Mouse (Mus musculus): ENCODE data around the gene Clk2.

Clk2 gene

DNA sequence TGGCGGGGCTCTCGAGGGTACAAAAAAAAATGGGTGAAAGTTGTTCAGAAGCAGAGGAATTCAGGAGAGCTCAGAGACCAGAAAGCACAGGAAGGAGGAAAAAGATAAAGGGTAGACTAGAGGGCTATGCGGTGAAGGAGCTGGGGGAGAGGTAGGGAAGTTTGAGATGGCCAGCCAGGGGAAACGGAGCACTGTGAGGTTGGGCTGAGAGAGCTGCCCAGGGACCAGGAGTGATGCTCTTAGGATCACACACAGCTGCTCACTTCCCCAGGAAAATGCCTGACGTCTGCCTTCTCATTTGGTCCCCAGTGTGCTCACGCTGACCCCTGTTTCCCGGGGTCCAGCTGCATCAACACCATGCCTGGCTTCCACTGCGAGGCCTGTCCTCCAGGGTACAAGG, 55.0 kb downstream of the Clk2 start:
- no peak for DNase-seq (ENCODE audit: low read depth, low spot score)

DNA sequence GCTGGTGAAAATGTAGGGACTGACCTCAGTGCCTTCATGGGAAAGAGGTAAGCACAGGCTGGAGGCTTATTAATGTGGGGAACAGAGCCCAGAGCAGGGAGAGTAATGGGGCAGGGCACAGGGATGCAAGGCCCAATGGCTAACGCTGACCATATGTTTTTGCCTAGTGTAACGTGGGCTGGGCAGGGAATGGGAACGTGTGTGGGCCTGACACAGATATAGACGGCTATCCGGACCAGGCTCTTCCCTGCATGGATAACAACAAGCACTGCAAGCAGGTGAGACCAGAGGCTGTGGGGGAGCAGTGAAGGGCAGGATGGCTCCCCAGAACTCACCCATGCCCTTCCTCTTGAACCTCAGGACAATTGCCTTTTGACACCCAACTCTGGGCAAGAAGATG, 56.6 kb downstream of the Clk2 start:
- DNase-seq (ENCODE audit: low read depth, low spot score), result no peak

DNA sequence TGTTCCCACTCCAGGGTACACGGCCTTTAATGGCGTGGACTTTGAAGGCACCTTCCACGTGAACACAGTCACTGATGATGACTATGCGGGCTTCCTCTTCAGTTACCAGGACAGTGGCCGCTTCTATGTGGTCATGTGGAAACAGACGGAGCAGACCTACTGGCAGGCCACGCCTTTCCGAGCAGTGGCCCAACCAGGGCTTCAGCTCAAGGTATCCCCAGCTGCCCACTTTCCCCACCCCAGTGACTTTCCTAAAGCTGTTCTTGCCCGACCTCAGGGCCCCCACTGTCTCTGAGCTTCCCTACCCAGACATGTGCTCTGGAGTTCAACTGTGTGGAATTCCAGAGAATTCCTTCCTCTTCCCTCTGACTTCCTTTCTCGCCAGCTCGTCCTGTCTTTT, 60.2 kb downstream of the Clk2 start:
- DNase-seq (ENCODE audit: low read depth, low spot score), result peak; percentile 56

DNA sequence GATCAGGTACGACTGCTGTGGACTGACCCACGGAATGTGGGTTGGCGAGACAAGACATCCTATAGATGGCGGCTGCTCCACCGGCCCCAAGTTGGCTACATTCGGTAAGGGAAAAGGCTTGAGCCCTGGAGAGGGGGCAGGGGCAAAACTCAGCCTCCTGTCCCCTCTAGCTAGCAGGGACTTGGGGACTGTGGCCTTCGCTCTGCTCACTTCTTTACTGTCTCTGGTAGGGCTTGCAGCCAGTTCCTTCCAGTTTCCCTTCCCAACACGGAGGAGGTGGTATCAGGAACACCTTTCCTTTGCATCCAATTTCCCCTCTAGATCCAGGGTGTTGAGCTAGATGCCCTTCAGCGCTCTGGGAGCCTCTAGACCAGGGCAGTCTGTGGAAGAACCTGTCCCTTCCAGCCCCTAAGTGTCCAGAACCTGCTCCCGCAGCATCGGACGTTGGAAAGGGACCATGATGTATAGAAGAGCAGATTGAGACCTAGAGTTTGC, 60.8 kb downstream of the Clk2 start:
- DNase-seq (ENCODE audit: low read depth, low spot score), result no peak

DNA sequence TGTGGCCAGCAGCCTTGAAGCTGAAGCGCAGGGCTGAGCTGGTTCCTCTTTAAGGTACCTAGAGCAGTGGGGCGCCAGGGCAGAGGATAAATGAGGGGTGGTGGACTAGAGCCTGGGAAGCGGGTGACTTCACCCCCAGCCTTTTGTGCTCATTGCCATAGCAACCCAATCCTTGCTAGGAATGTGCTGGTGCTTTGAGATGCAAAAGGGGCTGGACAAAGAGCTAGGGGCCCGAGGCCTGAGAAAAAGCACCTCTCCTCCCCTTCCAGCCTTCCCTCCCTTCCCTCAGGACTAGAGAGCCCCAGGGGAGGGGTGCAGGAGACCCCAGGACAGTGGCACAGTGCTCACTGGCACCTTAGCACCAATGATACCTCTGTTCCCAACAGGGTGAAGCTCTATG, 61.3 kb downstream of the Clk2 start:
- DNase-seq (ENCODE audit: low read depth, low spot score), result peak; percentile 99

DNA sequence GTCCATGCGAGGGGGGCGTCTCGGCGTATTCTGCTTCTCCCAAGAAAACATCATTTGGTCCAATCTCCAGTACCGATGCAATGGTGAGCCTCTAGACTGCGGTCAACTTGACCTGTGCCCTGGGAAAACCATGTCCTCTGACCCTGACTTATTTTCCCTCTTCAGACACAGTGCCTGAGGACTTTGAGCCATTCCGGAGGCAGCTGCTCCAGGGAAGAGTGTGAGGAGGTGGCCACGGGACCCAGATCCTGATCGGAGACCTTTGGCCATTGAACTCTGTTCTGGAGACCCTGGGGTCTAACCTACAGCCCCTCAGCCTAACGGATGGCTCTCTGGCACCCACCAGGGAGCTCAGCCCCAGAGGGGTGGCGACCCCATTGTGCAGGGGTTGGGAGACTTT, 61.8 kb downstream of the Clk2 start:
- no peak for DNase-seq (ENCODE audit: low read depth, low spot score)
